Mouse (Mus musculus) heart, embryonic 15.5 days (tissue): ENCODE results near the gene Rpl10. TPM values are rescaled to one million over a fixed set of nuclear protein-coding genes. Genes with fewer than 3 reads are reported as not detected.

Source experiments
- ATAC-seq: fragments of 200-750 bp; cut with Nextera tagmentation; replicated peaks from 2 replicates; pipeline ENCODE4 v1.8.0; 2017; ENCODE audit warnings: low read depth, moderate TSS enrichment; ENCODE audit not compliant: insufficient number of reproducible peaks, insufficient read depth, low FRiP score
- H3K27ac ChIP-seq: fragments of 300-500 bp; sonication (generic); 2 replicates; pipeline ENCODE4 v1.5.1; 2015; ENCODE audit warnings: mild to moderate bottlenecking, inconsistent platforms
- H3K27me3 ChIP-seq: fragments of 300-500 bp; sonication (generic); 2 replicates; pipeline ENCODE4 v1.6.1; 2015; ENCODE audit warnings: inconsistent platforms
- H3K36me3 ChIP-seq: fragments of 300-500 bp; sonication (generic); 2 replicates; pipeline ENCODE4 v1.6.1; 2015; ENCODE audit warnings: mild to moderate bottlenecking, inconsistent platforms
- H3K4me1 ChIP-seq: fragments of 300-500 bp; sonication (generic); replicated peaks from 2 replicates; pipeline ENCODE4 v1.6.1; 2015; ENCODE audit warnings: inconsistent platforms
- H3K4me2 ChIP-seq: fragments of 300-500 bp; sonication (generic); 2 replicates; pipeline ENCODE4 v1.6.1; 2015; ENCODE audit warnings: inconsistent platforms, mild to moderate bottlenecking, moderate library complexity
- H3K4me3 ChIP-seq: fragments of 300-500 bp; sonication (generic); 2 replicates; pipeline ENCODE4 v1.5.1; 2015; ENCODE audit warnings: mild to moderate bottlenecking, inconsistent platforms
- H3K9ac ChIP-seq: fragments of 300-500 bp; sonication (generic); 2 replicates; pipeline ENCODE4 v1.6.1; 2015; ENCODE audit warnings: mild to moderate bottlenecking, inconsistent platforms
- H3K9me3 ChIP-seq: fragments of 300-500 bp; sonication (generic); replicated peaks from 2 replicates; pipeline ENCODE4 v1.6.1; 2016; ENCODE audit warnings: inconsistent platforms
- WGBS: fragments of 180-500 bp; shearing (Covaris S2); methylation state at CpG from one replicate; pipeline ENCODE4 v1.1.7; 2015; ENCODE audit warnings: mixed read lengths; 5-methylcytosine and 5-hydroxymethylcytosine counted together
- polyA plus RNA-seq: library from polyadenylated mRNA; unstranded; fragments of >200 nt; fragmentation: Nextera tagmentation; extraction: Ambion mirVana; gene quantifications from 2 replicates; pipeline ENCODE4 v1.2.1, GENCODE M21; 2015

Rpl10 gene
- polyA plus RNA-seq, result 413 and 447 TPM in 2 replicates

- Histone ChIP-seq H3K4me1 (0 out of 2 replicates have a peak, but pooled peaks cover 5% of the 10 kb centered on the region), H3K9ac (peak within 1 kb of the TSS; percentile 62), H3K27me3 (no peaks in the 10 kb centered on the region), H3K36me3 (peaks cover 3% of the 10 kb centered on the region; the same call in 1 of the 2 replicates), H3K4me3 (peak within 1 kb of the TSS; percentile 62), H3K27ac (peak within 1 kb of the TSS; percentile 91), H3K9me3 (no peaks in the 10 kb centered on the region), H3K4me2 (peak within 1 kb of the TSS; percentile 60)
- peak; percentile 92 for ATAC-seq
- WGBS, result 13% methylated on average over 42 of the region's 42 CpGs
These were observed at the start of gene Rpl10 for GRCm38 (mm10) chrX:74270062-74270901. Rpl10 (plus strand) TSS chrX:74270812.

- whole genome bisulfite sequencing, result 82% methylated on average over 1 of the region's 1 CpGs
- ATAC-seq, result no peak
These were observed 40.6 kb upstream of the Rpl10 start for GRCm38 (mm10) chrX:74230038-74230437.

GRCm38 (mm10) chrX:74233196-74233595 is 37.4 kb upstream of the Rpl10 start:
- H3K4me2 ChIP-seq, result no peak overlapping the region
- H3K9ac ChIP-seq, result no peak overlapping the region
- no peaks in the 10 kb centered on the region for H3K4me1 ChIP-seq
- H3K27ac ChIP-seq, result no peak overlapping the region
- H3K4me3 ChIP-seq, result no peak overlapping the region
- peaks cover 87% of the 10 kb centered on the region for H3K36me3 ChIP-seq
- 81% methylated on average over 5 of the region's 5 CpGs for WGBS
- no peaks in the 10 kb centered on the region for H3K9me3 ChIP-seq
- ATAC-seq, result no peak
- no peaks in the 10 kb centered on the region for H3K27me3 ChIP-seq

More at GRCm38 (mm10) chrX:74230038-74230437, 40.6 kb upstream of the Rpl10 start:
- H3K27ac ChIP-seq, result no peak overlapping the region
- H3K9ac ChIP-seq, result no peak overlapping the region
- H3K4me3 ChIP-seq, result no peak overlapping the region
- no peak overlapping the region for H3K4me2 ChIP-seq
- H3K4me1 ChIP-seq, result no peaks in the 10 kb centered on the region
- H3K36me3 ChIP-seq, result peaks cover 92% of the 10 kb centered on the region
- no peaks in the 10 kb centered on the region for H3K9me3 ChIP-seq
- H3K27me3 ChIP-seq, result no peaks in the 10 kb centered on the region

- WGBS, result 90% methylated on average over 4 of the region's 4 CpGs
- no peak overlapping the region for H3K27ac ChIP-seq
- H3K36me3 ChIP-seq, result peaks cover 72% of the 10 kb centered on the region
- ATAC-seq, result no peak
- no peak overlapping the region for H3K4me3 ChIP-seq
- H3K27me3 ChIP-seq, result no peaks in the 10 kb centered on the region
- H3K9ac ChIP-seq, result no peak overlapping the region
- peaks cover 14% of the 10 kb centered on the region for H3K4me1 ChIP-seq
- H3K4me2 ChIP-seq, result no peak overlapping the region
- no peaks in the 10 kb centered on the region for H3K9me3 ChIP-seq
These were observed 30.3 kb upstream of the Rpl10 start for GRCm38 (mm10) chrX:74240332-74240731.

- H3K9me3 ChIP-seq, result no peaks in the 10 kb centered on the region
- H3K4me2 ChIP-seq, result peak overlapping the region; percentile 70
- peak overlapping the region; percentile 48 for H3K9ac ChIP-seq
- H3K4me3 ChIP-seq, result peak overlapping the region; percentile 64
- H3K27ac ChIP-seq, result peak overlapping the region; percentile 91; the same call in 1 of the 2 replicates
- 65% methylated on average over 2 of the region's 2 CpGs for WGBS
- no peak for ATAC-seq
- peaks cover 46% of the 10 kb centered on the region for H3K36me3 ChIP-seq
- H3K4me1 ChIP-seq, result peaks cover 16% of the 10 kb centered on the region
- H3K27me3 ChIP-seq, result no peaks in the 10 kb centered on the region
These were observed 27.2 kb upstream of the Rpl10 start for GRCm38 (mm10) chrX:74243396-74243795.

GRCm38 (mm10) chrX:74243807-74244206 is 26.8 kb upstream of the Rpl10 start:
- Histone ChIP-seq H3K9ac (peak overlapping the region; percentile 48), H3K27ac (peak overlapping the region; percentile 91), H3K4me3 (peak overlapping the region; percentile 64), H3K4me1 (peaks cover 16% of the 10 kb centered on the region), H3K9me3 (no peaks in the 10 kb centered on the region), H3K27me3 (no peaks in the 10 kb centered on the region), H3K36me3 (peaks cover 42% of the 10 kb centered on the region), H3K4me2 (peak overlapping the region; percentile 70)
- WGBS, result 50% methylated on average over 3 of the region's 3 CpGs
- no peak for ATAC-seq

- Histone ChIP-seq H3K27me3 (no peaks in the 10 kb centered on the region), H3K9me3 (no peaks in the 10 kb centered on the region), H3K9ac (peak overlapping the region; percentile 69), H3K27ac (peak overlapping the region; percentile 91), H3K4me2 (peak overlapping the region; percentile 70), H3K36me3 (peaks cover 33% of the 10 kb centered on the region), H3K4me1 (peaks cover 19% of the 10 kb centered on the region), H3K4me3 (peak overlapping the region; percentile 64)
- ATAC-seq, result peak; percentile 70
- 9% methylated on average over 3 of the region's 3 CpGs for WGBS
These were observed 26.0 kb upstream of the Rpl10 start for GRCm38 (mm10) chrX:74244614-74245083.

- 18% methylated on average over 1 of the region's 1 CpGs for WGBS
- no peak for ATAC-seq
- Histone ChIP-seq H3K4me2 (peak overlapping the region; percentile 70), H3K27ac (peak overlapping the region; percentile 91), H3K36me3 (peaks cover 30% of the 10 kb centered on the region), H3K27me3 (no peaks in the 10 kb centered on the region), H3K9me3 (no peaks in the 10 kb centered on the region), H3K4me1 (peaks cover 19% of the 10 kb centered on the region), H3K4me3 (peak overlapping the region; percentile 64), H3K9ac (peak overlapping the region; percentile 69)
These were observed 25.5 kb upstream of the Rpl10 start for GRCm38 (mm10) chrX:74245107-74245506.

GRCm38 (mm10) chrX:74245687-74246086 is 24.9 kb upstream of the Rpl10 start:
- no peaks in the 10 kb centered on the region for H3K9me3 ChIP-seq
- peaks cover 24% of the 10 kb centered on the region for H3K36me3 ChIP-seq
- H3K4me1 ChIP-seq, result peaks cover 19% of the 10 kb centered on the region
- peak overlapping the region; percentile 64 for H3K4me3 ChIP-seq
- peak overlapping the region; percentile 69 for H3K9ac ChIP-seq
- 13% methylated on average over 21 of the region's 21 CpGs for WGBS
- H3K27ac ChIP-seq, result peak overlapping the region; percentile 91
- peak; percentile 53 for ATAC-seq
- peak overlapping the region; percentile 70 for H3K4me2 ChIP-seq
- H3K27me3 ChIP-seq, result no peaks in the 10 kb centered on the region

- WGBS, result 16% methylated on average over 38 of the region's 38 CpGs
These were observed 24.4 kb upstream of the Rpl10 start for GRCm38 (mm10) chrX:74246213-74246681.

GRCm38 (mm10) chrX:74246693-74247092 is 23.9 kb upstream of the Rpl10 start:
- Histone ChIP-seq H3K27me3 (no peaks in the 10 kb centered on the region), H3K9ac (peak overlapping the region; percentile 56), H3K9me3 (no peaks in the 10 kb centered on the region), H3K4me3 (peak overlapping the region; percentile 64), H3K4me1 (peaks cover 19% of the 10 kb centered on the region), H3K36me3 (peaks cover 15% of the 10 kb centered on the region), H3K4me2 (peak overlapping the region; percentile 70), H3K27ac (peak overlapping the region; percentile 91)
- ATAC-seq, result peak; percentile 16
- WGBS, result 4% methylated on average over 15 of the region's 15 CpGs

More at GRCm38 (mm10) chrX:74246213-74246681, 24.4 kb upstream of the Rpl10 start:
- Histone ChIP-seq H3K4me2 (peak overlapping the region; percentile 70), H3K27me3 (no peaks in the 10 kb centered on the region), H3K36me3 (peaks cover 19% of the 10 kb centered on the region), H3K9me3 (no peaks in the 10 kb centered on the region), H3K9ac (peak overlapping the region; percentile 69), H3K27ac (peak overlapping the region; percentile 91), H3K4me3 (peak overlapping the region; percentile 64), H3K4me1 (peaks cover 19% of the 10 kb centered on the region)
- ATAC-seq, result peak; percentile 86
